Mouse (Mus musculus) adrenal gland, postnatal 4 days (tissue): Measurements from ENCODE around the gene Arid5a. TPM values are rescaled to one million over a fixed set of nuclear protein-coding genes. Genes with fewer than 3 reads are reported as not detected.
A peak's percentile ranks its signal among the peaks of the same experiment; 100 is the strongest.

Experiments
- DNase-seq, 2 experiments: peaks; one replicate each; pipeline ENCODE4 v3.0.0; 2021 to 2022; ENCODE audit warnings: low spot score in 2 of 2, mixed read lengths in 2 of 2
- long read RNA-seq, 2 experiments: library from polyadenylated mRNA; stranded (forward); transcript quantifications; one replicate each; pipeline ENCODE4 v2.0.0; 2021
- total RNA-seq, 2 experiments: library from RNA; stranded (reverse); gene quantifications; 2 replicates each; pipeline ENCODE4 v1.2.3; 2021

Gene Arid5a
- total RNA-seq: 1 to 10 TPM; 6.0 to 8.4 TPM
- long read RNA-seq, experiment 1, full-length matches to known transcripts: 2 of 3 reads
- long read RNA-seq, experiment 1, partial matches to known transcripts: 1 of 3 reads
- long read RNA-seq, experiment 1, other reads (novel, unspliced or antisense): 0 of 3 reads
- long read RNA-seq, experiment 2, full-length matches to known transcripts: 2 of 5 reads
- long read RNA-seq, experiment 2, partial matches to known transcripts: 0 of 5 reads
- long read RNA-seq, experiment 2, other reads (novel, unspliced or antisense): 3 of 5 reads

DNA sequence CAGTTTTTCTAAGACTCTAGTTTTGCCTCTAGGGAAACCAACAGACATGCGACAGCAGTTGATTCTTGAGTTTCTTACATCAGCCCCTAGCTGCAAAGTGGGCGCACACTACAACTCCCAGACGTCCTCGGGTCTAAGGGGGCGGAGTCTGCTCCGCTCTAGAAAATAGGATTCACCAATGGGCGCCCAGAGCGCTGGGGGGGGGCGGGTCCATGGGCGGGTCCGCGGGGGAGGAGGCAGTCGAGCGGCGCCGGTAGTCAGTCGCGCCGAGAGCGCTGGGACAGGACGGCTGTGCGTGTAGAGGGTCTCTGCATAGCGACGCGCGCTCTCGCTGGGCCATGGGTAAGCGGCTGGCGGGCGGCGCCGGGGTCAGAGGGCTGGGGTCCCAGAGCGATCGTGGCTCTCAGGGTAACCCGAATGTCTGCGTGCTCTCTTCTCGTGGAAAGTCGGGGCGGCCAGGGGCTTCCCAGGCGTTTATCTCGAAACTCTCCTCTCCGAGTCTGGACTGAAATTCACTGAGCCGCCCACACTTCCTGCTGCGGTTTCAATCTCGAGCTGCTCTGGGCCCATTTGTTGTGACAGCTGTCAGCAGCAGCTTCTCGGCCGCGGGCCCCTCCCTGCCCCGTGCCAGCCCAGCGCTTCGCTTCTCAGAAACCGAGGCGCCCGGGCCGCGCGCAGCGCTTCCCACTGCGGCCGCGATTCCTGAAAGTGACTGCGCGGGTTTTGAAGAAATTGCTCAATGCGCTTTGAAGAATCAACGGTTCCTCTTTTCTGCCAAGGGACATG lies at the start of gene Arid5a:
Gene Arid5a (plus strand): TSS at position 239 of the 786 bp plus-strand sequence.
- DNase-seq: peak; percentile 52 to 65

DNA sequence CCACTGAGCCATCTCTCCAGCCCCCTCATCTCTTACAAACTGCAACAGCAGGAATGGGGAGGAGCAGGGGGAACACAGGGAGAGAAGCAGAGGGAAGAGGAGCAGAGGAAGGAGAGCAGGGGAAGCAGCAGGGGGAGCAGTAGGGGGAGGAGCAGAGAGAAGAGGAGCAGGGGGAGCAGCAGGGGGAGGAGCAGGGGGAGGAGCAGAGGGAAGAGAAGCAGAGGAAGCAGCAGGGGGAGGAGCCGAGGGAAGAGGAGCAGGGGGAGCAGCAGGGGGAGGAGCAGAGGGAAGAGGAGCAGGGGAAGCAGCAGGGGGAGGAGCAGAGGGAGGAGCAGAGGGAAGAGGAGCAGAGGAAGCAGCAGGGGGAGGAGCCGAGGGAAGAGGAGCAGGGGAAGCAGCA lies 48.9 kb upstream of the Arid5a start:
- no peak for DNase-seq

DNA sequence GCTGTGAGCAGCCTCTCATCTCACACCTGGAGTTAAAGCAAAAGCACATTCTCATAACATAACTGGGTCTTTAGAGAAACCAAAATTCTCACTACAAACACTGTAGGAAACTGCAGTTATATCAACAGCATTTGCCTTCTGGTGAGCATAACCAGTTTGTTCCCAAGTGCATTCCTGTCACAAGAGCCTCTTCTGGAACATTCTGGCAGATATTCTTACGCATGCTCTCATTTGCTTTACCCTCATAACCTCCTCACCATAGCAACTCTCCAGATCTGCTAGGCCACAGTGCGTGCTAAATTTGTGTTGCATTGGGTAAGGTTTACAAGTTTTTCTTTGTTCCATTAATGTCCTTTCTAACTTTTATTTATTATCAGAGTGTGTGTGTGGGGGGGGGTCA lies 48.3 kb upstream of the Arid5a start:
- DNase-seq: no peak

DNA sequence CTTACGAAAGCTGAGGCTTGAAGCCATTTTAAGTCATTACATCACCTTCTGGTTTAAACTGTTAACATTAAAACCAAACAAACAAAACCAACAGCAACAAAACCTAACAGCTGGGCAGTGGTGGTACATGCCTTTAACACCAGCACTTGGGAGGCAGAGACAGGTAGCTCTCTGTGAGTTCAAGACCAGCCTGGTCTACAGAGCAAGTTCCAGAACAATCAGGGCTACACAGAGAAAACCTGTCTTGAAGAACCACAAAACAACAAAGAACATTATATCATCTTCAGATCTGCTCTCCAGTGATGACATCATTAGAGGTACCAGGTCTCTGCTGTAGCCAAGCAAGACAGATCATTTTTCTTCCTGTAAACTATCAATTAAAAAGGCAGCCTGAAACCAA lies 47.1 kb upstream of the Arid5a start:
- no peak for DNase-seq

DNA sequence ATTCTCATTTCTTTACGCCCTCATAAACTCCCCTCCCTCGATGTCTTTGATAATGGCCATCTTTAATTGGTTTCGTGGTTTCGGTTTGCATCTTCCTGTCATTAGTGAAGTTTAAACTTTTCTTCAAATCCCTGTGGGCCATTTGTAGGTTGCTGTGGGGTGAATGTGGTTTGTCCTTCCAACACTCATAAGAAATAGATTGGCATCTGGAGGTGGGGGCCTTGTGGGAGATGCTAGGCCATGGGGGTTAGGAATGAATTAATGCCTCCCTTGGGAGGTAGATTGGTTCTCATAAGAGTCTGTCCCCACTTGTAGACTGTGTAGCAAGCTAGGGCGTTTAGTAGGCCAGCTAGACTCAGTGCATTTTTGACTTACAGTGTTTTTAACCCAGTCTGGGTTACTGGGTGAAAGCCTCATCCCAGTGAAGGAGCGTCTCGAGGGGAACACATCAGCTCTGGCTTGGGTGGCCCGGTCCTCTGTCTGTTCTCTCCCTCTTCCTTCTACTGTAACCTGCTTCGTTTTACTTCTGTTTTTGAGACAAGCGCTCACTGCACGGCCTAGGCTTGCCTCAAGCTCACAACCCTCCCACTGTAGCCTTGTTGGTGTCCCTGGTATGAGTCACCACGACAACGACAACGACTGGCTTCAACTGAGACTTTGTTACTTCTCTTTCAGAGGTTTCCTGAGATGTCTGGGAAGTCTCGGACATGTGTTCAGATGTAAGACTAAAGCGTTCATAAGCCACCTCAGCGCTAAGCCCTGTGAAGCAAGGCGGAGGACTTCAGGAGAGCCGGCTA lies 45.6 kb upstream of the Arid5a start:
- no peak for DNase-seq

GRCm38 (mm10) chr1:36263833-36264488 lies 43.6 kb upstream of the Arid5a start:
- DNase-seq: no peak

GRCm38 (mm10) chr1:36266293-36266692 lies 41.2 kb upstream of the Arid5a start:
- no peak for DNase-seq

DNA sequence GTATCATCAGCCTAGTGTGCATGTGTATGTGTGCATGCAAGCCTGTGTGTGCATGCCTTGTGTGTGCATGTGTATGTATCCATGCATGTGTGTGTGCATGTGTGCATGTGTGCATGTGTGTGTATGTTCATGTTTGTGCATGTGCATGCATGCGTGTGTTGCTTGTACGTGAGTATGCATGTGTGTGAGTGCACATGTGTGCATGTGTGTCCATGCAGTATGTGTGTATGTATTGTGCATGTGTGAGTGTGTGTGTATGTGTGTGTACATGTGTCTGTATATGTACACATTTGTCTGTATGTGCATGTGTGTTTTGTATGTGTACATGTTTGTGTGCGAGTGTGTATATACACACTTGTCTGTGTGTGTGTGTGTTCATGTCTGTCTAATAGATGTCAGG lies 39.9 kb upstream of the Arid5a start:
- no peak for DNase-seq

- DNase-seq: no peak
Measured at GRCm38 (mm10) chr1:36269121-36269795, 38.3 kb upstream of the Arid5a start.

DNA sequence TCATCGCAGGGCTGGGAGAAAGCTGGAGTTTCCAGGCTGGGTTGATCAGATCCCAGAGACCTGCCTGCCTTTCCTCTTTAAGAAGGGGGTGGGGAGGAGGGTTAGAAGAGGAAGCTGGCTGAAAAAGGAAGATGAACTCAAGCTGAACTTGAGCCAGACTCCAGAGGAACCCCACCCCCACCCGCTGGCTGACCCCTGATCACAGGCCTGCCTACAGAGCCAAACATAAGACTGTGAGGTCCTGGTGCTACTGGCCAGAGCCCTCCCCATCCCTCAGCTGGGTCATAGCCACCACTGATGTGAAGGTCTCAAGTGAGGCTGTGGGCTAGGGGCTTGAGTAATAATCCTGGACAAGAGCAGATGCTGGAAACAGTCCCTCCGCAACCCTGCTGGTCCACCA lies 36.9 kb upstream of the Arid5a start:
- no peak for DNase-seq

DNA sequence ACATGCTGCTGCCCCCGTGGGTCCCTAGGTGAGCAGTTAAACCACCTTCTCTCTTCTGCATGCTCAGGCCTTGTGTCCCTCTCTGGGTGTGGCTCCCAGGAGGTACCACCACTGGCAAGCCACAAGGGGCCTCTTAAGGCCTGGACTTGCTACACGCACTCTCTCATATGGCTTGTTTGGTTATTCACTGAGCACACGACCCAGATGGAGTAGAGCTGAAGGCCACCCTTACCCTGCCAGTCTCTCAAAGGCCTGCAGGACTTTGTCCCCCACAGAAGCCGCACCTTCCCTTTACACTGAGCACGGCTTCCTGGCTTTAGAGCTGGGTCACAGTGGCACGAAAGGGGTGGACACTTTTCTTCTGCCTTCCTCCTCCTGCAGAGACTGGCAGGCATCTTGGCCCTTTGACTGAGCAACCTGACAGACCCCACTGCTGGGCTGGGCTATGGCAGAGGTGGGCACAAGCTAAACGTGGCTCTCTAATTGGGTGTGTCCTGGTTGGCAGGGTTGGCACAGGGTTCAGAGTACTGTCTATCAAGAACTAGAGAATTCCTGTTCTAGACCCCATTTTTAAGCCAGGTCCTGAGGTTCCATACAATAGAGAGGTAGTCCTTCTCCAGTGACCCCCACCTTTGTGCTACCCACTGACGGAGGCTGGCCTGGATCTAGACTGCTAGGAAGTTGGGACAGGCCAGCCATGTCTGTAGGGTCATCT lies 35.9 kb upstream of the Arid5a start:
- no peak for DNase-seq

DNA sequence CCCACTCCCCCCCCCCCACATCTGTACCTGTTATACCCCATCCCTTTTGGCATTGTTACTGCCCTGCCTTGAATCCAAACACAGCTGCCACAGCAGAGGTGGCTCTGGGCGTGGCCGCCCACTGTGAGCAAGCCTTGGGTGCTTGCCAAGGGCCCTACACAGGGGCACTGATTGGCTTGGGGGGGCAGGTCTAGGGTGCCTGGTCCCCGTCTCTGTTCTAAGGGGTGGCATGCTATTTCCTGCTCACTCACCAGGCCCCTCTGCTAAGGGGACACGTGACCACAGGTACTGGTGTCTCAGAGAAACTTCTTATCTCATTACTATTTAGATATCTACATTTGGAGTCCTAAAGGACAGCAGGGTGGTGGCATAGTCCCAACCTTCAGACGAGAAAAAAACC lies 35.0 kb upstream of the Arid5a start:
- DNase-seq: no peak

GRCm38 (mm10) chr1:36273288-36273687 lies 34.2 kb upstream of the Arid5a start:
- DNase-seq: no peak

- DNase-seq: no peak
Measured at GRCm38 (mm10) chr1:36274455-36274854, 33.1 kb upstream of the Arid5a start, which contains the start of gene Neurl3. Gene Neurl3 (minus strand): TSS chr1:36274679.

DNA sequence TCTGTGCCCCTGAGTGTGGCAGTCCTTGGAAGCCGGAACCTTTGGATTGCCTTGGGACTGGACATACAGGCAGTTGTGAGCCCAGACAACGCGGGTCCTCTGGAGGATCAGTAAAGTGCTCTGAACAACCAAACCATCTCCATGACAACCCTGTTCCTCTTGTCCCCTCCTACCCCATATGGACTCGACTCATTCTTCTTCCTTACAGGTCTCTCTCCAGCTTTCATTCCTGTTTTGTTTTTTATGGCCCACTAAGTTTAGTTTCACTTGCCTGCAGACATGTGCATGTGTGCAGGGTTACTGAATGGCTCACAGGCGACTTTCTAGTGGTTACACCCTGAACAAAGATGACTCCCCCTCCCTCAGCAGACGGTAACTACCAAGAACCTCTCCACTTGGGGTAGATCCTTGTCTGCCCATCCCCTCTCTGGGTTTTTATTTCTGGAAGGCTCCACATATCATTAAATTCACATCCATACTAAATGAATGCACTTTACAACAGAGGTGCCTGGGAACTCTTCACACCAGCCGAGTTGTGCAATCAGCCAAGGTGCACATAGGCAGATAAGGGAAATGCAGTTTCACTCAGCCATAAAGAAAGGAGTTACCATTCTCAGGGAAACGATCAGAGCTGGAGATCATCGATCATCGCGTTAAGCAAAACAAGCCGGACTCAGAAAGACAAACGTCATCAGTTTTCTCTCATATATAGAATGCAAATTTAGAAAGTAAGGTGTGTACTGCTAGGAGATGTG lies 31.7 kb upstream of the Arid5a start:
- no peak for DNase-seq

DNA sequence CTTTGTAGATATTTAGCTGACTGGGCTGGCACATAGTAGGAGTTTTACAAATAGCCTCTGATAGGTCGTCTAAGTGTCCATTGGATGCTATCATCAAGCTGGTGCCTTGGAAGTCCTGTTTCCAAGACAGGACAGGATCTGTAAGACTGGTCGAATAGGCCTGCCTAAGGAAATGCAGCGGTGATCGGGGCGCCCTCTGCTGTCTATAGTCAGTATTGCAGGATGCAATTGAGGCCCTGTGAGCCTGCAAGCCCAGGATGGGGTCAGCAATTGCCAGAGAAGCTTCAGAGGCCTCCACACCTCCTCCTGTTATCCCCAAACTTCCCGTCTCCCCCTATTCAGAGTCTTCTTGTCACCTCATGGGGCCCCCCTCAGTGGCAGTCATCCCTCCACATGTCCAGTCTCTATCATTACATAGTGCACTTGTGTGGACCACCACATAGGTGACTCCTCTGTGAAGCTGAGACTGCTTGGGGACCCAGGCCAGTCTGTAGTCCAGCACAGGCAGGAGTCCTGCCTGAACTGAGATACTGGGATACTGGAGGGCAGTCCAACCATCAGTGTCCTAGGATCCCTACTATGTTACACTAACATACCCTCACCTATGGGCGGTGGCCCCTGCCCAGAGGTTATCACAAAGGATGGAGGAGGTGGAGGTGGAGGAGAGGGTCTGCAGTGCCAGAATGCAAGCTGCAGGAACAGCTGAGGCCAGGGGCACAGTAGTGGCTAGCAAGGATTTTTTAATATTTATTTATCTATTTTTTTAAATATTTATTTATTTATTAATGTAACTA lies 30.1 kb upstream of the Arid5a start:
- peak; percentile 43 to 62 for DNase-seq

GRCm38 (mm10) chr1:36279202-36279601 lies 28.3 kb upstream of the Arid5a start:
- DNase-seq: peak; percentile 47 to 74

DNA sequence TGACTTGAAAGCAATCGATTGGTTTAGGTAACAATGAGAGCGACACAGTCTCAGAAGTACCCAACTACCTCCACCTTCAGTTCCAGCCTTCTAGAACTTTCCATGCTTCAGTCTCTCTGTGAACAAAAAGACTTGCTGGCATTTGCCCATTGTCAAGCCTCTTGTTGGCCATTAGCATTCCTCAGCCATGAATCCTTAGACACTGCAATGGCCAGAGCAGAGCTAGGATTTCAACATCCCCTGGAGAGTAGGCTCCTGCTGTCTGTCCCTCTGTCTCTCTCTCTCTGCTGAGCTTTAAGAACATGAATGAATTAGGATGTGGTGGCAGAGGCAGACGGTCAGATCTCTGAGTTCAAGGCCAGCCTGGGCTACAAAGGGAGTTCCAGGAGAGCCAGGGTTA lies 26.6 kb upstream of the Arid5a start:
- DNase-seq: no peak

- no peak for DNase-seq
Measured at GRCm38 (mm10) chr1:36281849-36282248, 25.7 kb upstream of the Arid5a start.
